Mouse (Mus musculus) stomach, embryonic 14.5 days (tissue): ENCODE results near the gene Gm3033. TPM values are rescaled to one million over a fixed set of nuclear protein-coding genes. Genes with fewer than 3 reads are reported as not detected.
"Not testable (repeated sequence)": the region's sequence is repeated elsewhere in the genome, so short reads cannot be mapped to it uniquely, and the experiment has no call there.

ENCODE experiments used
- ATAC-seq: fragments of 200-750 bp; cut with Nextera tagmentation; 2 replicates; pipeline ENCODE4 v1.8.0; 2017; ENCODE audit warnings: low read depth, moderate TSS enrichment; ENCODE audit not compliant: insufficient number of reproducible peaks, insufficient read depth, low FRiP score
- H3K27ac ChIP-seq: fragments of 300-500 bp; sonication (generic); 2 replicates; pipeline ENCODE4 v1.5.1; 2014; ENCODE audit warnings: mild to moderate bottlenecking, low read length, moderate library complexity, mixed read lengths
- H3K27me3 ChIP-seq: fragments of 300-500 bp; sonication (generic); 2 replicates; pipeline ENCODE4 v1.6.1; 2014; ENCODE audit warnings: low read length, control low read depth, mixed read lengths; ENCODE audit not compliant: control insufficient read depth, insufficient read depth
- H3K36me3 ChIP-seq: fragments of 300-500 bp; sonication (generic); 2 replicates; pipeline ENCODE4 v1.6.1; 2014; ENCODE audit warnings: mild to moderate bottlenecking, control low read depth, low read length, moderate library complexity, mixed read lengths; ENCODE audit not compliant: control insufficient read depth, insufficient read depth
- H3K4me1 ChIP-seq: fragments of 300-500 bp; sonication (generic); 2 replicates; pipeline ENCODE4 v1.6.1; 2014; ENCODE audit warnings: low read length, control low read depth, mixed read lengths; ENCODE audit not compliant: control insufficient read depth, insufficient read depth
- H3K4me2 ChIP-seq: fragments of 300-500 bp; sonication (generic); replicated peaks from 2 replicates; pipeline ENCODE4 v1.6.1; 2014; ENCODE audit warnings: low read depth, low read length, control low read depth
- H3K4me3 ChIP-seq: fragments of 300-500 bp; sonication (generic); 2 replicates; pipeline ENCODE4 v1.5.1; 2014; ENCODE audit warnings: low read depth, low read length, control low read depth
- H3K9ac ChIP-seq: fragments of 300-500 bp; sonication (generic); replicated peaks from 2 replicates; pipeline ENCODE4 v1.6.1; 2014; ENCODE audit warnings: low read depth, mild to moderate bottlenecking, control low read depth, low read length, moderate library complexity, mixed read lengths
- H3K9me3 ChIP-seq: fragments of 300-500 bp; sonication (generic); 2 replicates; pipeline ENCODE4 v1.6.1; 2016; ENCODE audit warnings: low read depth, low read length, control low read depth; ENCODE audit not compliant: control insufficient read depth
- WGBS: fragments of 180-500 bp; shearing (Covaris S2); extraction: QIAGEN DNeasy Blood & Tissue Kit; methylation state at CpG from one replicate; pipeline ENCODE4 v1.1.7; 2014; 5-methylcytosine and 5-hydroxymethylcytosine counted together
- polyA plus RNA-seq: library from polyadenylated mRNA; unstranded; fragments of >200 nt; fragmentation: Nextera tagmentation; extraction: Ambion mirVana; gene quantifications from 2 replicates; pipeline ENCODE4 v1.2.1, GENCODE M21; 2014

Gm3033 gene
- not detected in 2 replicates for polyA plus RNA-seq

DNA sequence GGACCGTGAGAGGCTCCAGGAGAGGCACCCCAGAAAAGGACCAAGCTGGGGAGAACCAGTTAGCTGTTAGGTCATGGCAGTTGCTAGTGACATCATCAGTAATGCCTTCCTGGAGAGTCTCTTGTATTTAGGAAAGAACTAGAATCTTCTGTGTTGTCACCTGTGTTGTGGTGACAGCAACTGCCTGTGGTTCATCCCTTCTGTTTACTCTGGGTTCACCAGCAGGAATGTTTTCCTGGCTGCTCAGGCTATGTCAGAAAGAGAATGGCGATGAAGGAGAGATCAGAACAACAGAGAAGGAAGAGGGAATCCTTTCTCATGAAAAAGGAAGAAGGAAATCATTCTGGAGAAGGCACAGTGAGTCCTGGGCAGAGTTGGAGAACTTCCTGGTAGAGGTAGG is at the start of gene Gm3033:
Gm3033 (plus strand) TSS at position 301 of the 400 bp plus-strand sequence.
- ATAC-seq, H3K9me3 ChIP-seq: not testable (repeated sequence)

DNA sequence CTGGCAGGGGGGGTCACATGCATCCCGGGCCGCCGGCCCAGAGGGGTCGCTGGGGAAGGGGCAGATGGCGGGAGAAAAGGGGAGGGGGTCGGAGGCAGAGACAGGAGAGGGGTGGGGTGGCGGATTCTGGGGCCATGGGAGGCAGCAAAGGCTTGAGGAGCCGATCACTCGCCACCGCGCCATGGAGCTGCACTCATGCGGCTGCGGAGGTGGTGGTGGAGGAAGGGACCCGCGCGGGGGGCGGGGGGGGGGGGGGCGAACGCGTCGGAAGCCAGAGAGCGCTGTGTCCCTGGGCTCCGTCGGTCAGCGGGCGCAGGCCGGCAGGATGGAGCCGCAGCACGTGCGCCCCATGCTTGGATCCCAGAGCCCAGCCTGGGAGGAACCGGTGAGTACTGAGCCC is 36.3 kb upstream of the Gm3033 start, which contains the start of gene Gm3002:
Gm3002 (plus strand) TSS at position 301 of the 400 bp plus-strand sequence.
- H3K27ac ChIP-seq, H3K4me2 ChIP-seq, H3K9me3 ChIP-seq, H3K4me3 ChIP-seq, H3K4me1 ChIP-seq, ATAC-seq, H3K36me3 ChIP-seq, H3K9ac ChIP-seq, H3K27me3 ChIP-seq: not testable (repeated sequence)
- no CpG with 5 or more reads among the region's 31 CpGs for WGBS

More for the DNA sequence above, at the start of gene Gm3033:
- not testable (repeated sequence) for H3K27me3 ChIP-seq, H3K4me1 ChIP-seq, H3K4me3 ChIP-seq, H3K27ac ChIP-seq, H3K4me2 ChIP-seq, H3K9ac ChIP-seq, H3K36me3 ChIP-seq
- WGBS: no CpG with 5 or more reads among the region's 2 CpGs

DNA sequence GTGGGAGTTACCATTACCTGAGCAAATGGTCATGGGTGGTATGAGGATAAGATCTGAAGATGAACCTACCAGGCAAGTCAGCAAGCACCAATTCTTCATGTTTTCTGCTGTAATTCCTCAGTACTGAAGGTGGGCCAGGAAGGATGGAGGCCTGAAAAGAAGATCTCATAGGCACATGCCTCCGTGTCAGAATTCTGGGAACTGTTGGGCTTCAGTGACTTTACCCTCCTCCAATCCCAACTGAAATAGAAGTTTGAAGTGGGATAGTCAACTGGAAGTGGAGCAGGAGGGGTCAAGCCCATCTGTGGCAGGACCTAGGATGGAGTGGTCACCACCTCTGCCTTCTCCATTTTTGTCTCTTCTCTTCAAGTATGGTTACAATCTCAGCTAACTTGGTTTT is 37.8 kb downstream of the Gm3033 start, which contains the start of gene Gm2916:
Gm2916 (plus strand) TSS at position 301 of the 400 bp plus-strand sequence.
- H3K4me2 ChIP-seq, H3K4me1 ChIP-seq, ATAC-seq, H3K27me3 ChIP-seq, H3K36me3 ChIP-seq, H3K9ac ChIP-seq, H3K4me3 ChIP-seq, H3K27ac ChIP-seq, H3K9me3 ChIP-seq: not testable (repeated sequence)
- WGBS: no CpG with 5 or more reads among the region's 1 CpGs

Other genes starting within 250 kb of the Gm3033 start
- gene Gm3012, start 211.7 kb upstream of the Gm3033 start, polyA plus RNA-seq: not detected in 2 replicates
- gene Gm3020, start 194.2 kb upstream of the Gm3033 start, polyA plus RNA-seq: 1.1 and 2.0 TPM in 2 replicates
- not detected in 2 replicates for gene Gm3043, start 157.5 kb upstream of the Gm3033 start, polyA plus RNA-seq
- gene Gm3002, start 36.2 kb upstream of the Gm3033 start, polyA plus RNA-seq: 0.24 TPM in 1 of 2 replicates, not detected in the other
- gene Gm2916, start 37.9 kb downstream of the Gm3033 start, polyA plus RNA-seq: 0.23 TPM in 1 of 2 replicates, not detected in the other
- not detected in 2 replicates for gene Gm3029, start 85.5 kb downstream of the Gm3033 start, polyA plus RNA-seq
- not detected in 2 replicates for gene Gm3095, start 117.3 kb downstream of the Gm3033 start, polyA plus RNA-seq
- gene Gm3099, start 152.1 kb downstream of the Gm3033 start, polyA plus RNA-seq: not detected in 2 replicates
- 0.48 TPM in 2 replicates for gene Gm5796, start 177.7 kb downstream of the Gm3033 start, polyA plus RNA-seq
- not detected in 2 replicates for gene Gm3115, start 237.9 kb downstream of the Gm3033 start, polyA plus RNA-seq